Mouse (Mus musculus) intestine, embryonic 15.5 days (tissue): ENCODE measurements at regions not wholly inside any gene's neighbourhood (a gene's known extent, or its start where the extent isn't known, plus 50 kb on each side); places are given as distances from the start of the nearest gene placed in this dataset.
A peak's percentile ranks its signal among the peaks of the same experiment; 100 is the strongest.

Source experiments
- ATAC-seq: fragments of 200-750 bp; cut with Nextera tagmentation; 2 replicates; pipeline ENCODE4 v1.8.0; 2017; ENCODE audit warnings: moderate TSS enrichment, moderate library complexity
- H3K27ac ChIP-seq: fragments of 300-500 bp; sonication (generic); 2 replicates; pipeline ENCODE4 v1.5.1; 2015; ENCODE audit warnings: mild to moderate bottlenecking, inconsistent platforms
- H3K27me3 ChIP-seq: fragments of 300-500 bp; sonication (generic); replicated peaks from 2 replicates; pipeline ENCODE4 v1.6.1; 2015; ENCODE audit warnings: inconsistent platforms
- H3K36me3 ChIP-seq: fragments of 300-500 bp; sonication (generic); 2 replicates; pipeline ENCODE4 v1.6.1; 2015; ENCODE audit warnings: inconsistent platforms
- H3K4me1 ChIP-seq: fragments of 300-500 bp; sonication (generic); replicated peaks from 2 replicates; pipeline ENCODE4 v1.6.1; 2015; ENCODE audit warnings: inconsistent platforms
- H3K4me2 ChIP-seq: fragments of 300-500 bp; sonication (generic); replicated peaks from 2 replicates; pipeline ENCODE4 v1.6.1; 2015; ENCODE audit warnings: mild to moderate bottlenecking, inconsistent platforms
- H3K4me3 ChIP-seq: fragments of 300-500 bp; sonication (generic); replicated peaks from 2 replicates; pipeline ENCODE4 v1.5.1; 2015; ENCODE audit warnings: inconsistent platforms
- H3K9ac ChIP-seq: fragments of 300-500 bp; sonication (generic); 2 replicates; pipeline ENCODE4 v1.6.1; 2015; ENCODE audit warnings: inconsistent platforms
- H3K9me3 ChIP-seq: fragments of 300-500 bp; sonication (generic); 2 replicates; pipeline ENCODE4 v1.6.1; 2016; ENCODE audit warnings: inconsistent platforms
- WGBS: fragments of 180-500 bp; shearing (Covaris S2); methylation state at CpG from one replicate; pipeline ENCODE4 v1.1.7; 2015; 5-methylcytosine and 5-hydroxymethylcytosine counted together

GRCm38 (mm10) chr13:97412151-97412550 lies 171.2 kb downstream of the Enc1 start:
- Histone ChIP-seq H3K27ac (no peak overlapping the region), H3K27me3 (no peaks in the 10 kb centered on the region), H3K9ac (no peak overlapping the region), H3K4me2 (no peak overlapping the region), H3K36me3 (no peaks in the 10 kb centered on the region), H3K4me3 (no peak overlapping the region), H3K9me3 (no peaks in the 10 kb centered on the region), H3K4me1 (no peaks in the 10 kb centered on the region)
- no peak for ATAC-seq
- WGBS = 74% methylated on average over 4 of the region's 4 CpGs

GRCm38 (mm10) chr13:97410550-97411201 lies 169.8 kb downstream of the Enc1 start:
- Histone ChIP-seq H3K4me1 (no peaks in the 10 kb centered on the region), H3K9me3 (no peaks in the 10 kb centered on the region), H3K27me3 (no peaks in the 10 kb centered on the region), H3K36me3 (no peaks in the 10 kb centered on the region), H3K4me3 (no peak overlapping the region), H3K4me2 (no peak overlapping the region), H3K27ac (no peak overlapping the region), H3K9ac (no peak overlapping the region)
- no peak for ATAC-seq
- 70% methylated on average over 9 of the region's 9 CpGs for WGBS

GRCm38 (mm10) chr13:97409891-97410525 lies 169.1 kb downstream of the Enc1 start:
- no peak for ATAC-seq
- WGBS = 78% methylated on average over 6 of the region's 6 CpGs

GRCm38 (mm10) chr13:97409291-97409780 lies 168.4 kb downstream of the Enc1 start:
- ATAC-seq = no peak
- WGBS = 69% methylated on average over 8 of the region's 8 CpGs

More at GRCm38 (mm10) chr13:97409891-97410525, 169.1 kb downstream of the Enc1 start:
- Histone ChIP-seq H3K36me3 (no peaks in the 10 kb centered on the region), H3K4me2 (no peak overlapping the region), H3K27me3 (no peaks in the 10 kb centered on the region), H3K4me3 (no peak overlapping the region), H3K9me3 (no peaks in the 10 kb centered on the region), H3K4me1 (no peaks in the 10 kb centered on the region), H3K9ac (no peak overlapping the region), H3K27ac (no peak overlapping the region)

GRCm38 (mm10) chr13:97408414-97409290 lies 167.7 kb downstream of the Enc1 start:
- no peak overlapping the region for H3K4me3 ChIP-seq
- no peaks in the 10 kb centered on the region for H3K36me3 ChIP-seq
- no peaks in the 10 kb centered on the region for H3K4me1 ChIP-seq
- no peak overlapping the region for H3K4me2 ChIP-seq
- H3K9me3 ChIP-seq = no peaks in the 10 kb centered on the region
- H3K27me3 ChIP-seq = no peaks in the 10 kb centered on the region
- H3K27ac ChIP-seq = no peak overlapping the region
- no peak overlapping the region for H3K9ac ChIP-seq
- 77% methylated on average over 22 of the region's 22 CpGs for WGBS
- no peak for ATAC-seq

More at GRCm38 (mm10) chr13:97409291-97409780, 168.4 kb downstream of the Enc1 start:
- Histone ChIP-seq H3K9me3 (no peaks in the 10 kb centered on the region), H3K4me1 (no peaks in the 10 kb centered on the region), H3K4me3 (no peak overlapping the region), H3K36me3 (no peaks in the 10 kb centered on the region), H3K27ac (no peak overlapping the region), H3K9ac (no peak overlapping the region), H3K4me2 (no peak overlapping the region), H3K27me3 (no peaks in the 10 kb centered on the region)

- H3K4me3 ChIP-seq = no peak overlapping the region
- H3K27ac ChIP-seq = no peak overlapping the region
- H3K9me3 ChIP-seq = no peaks in the 10 kb centered on the region
- H3K4me1 ChIP-seq = no peaks in the 10 kb centered on the region
- no peaks in the 10 kb centered on the region for H3K36me3 ChIP-seq
- H3K27me3 ChIP-seq = no peaks in the 10 kb centered on the region
- no peak overlapping the region for H3K9ac ChIP-seq
- no peak for ATAC-seq
- no peak overlapping the region for H3K4me2 ChIP-seq
- 58% methylated on average over 2 of the region's 2 CpGs for WGBS
These were observed 166.9 kb downstream of the Enc1 start for GRCm38 (mm10) chr13:97407773-97408172.

GRCm38 (mm10) chr13:97406678-97407077 lies 165.8 kb downstream of the Enc1 start:
- no peak overlapping the region for H3K4me2 ChIP-seq
- no peaks in the 10 kb centered on the region for H3K4me1 ChIP-seq
- peak; percentile 63; the same call in 1 of the 2 replicates for ATAC-seq
- H3K36me3 ChIP-seq = no peaks in the 10 kb centered on the region
- H3K9me3 ChIP-seq = no peaks in the 10 kb centered on the region
- H3K4me3 ChIP-seq = no peak overlapping the region
- H3K27me3 ChIP-seq = no peaks in the 10 kb centered on the region
- 39% methylated on average over 7 of the region's 7 CpGs for WGBS
- H3K9ac ChIP-seq = no peak overlapping the region
- no peak overlapping the region for H3K27ac ChIP-seq

- no peaks in the 10 kb centered on the region for H3K4me1 ChIP-seq
- no peak overlapping the region for H3K4me3 ChIP-seq
- H3K9ac ChIP-seq = no peak overlapping the region
- H3K9me3 ChIP-seq = no peaks in the 10 kb centered on the region
- no peak overlapping the region for H3K27ac ChIP-seq
- H3K27me3 ChIP-seq = no peaks in the 10 kb centered on the region
- H3K4me2 ChIP-seq = no peak overlapping the region
- H3K36me3 ChIP-seq = no peaks in the 10 kb centered on the region
- ATAC-seq = no peak
- 89% methylated on average over 10 of the region's 10 CpGs for WGBS
These were observed 161.4 kb downstream of the Enc1 start for GRCm38 (mm10) chr13:97402164-97402761.

- Histone ChIP-seq H3K27ac (no peak overlapping the region), H3K9me3 (no peaks in the 10 kb centered on the region)
- WGBS = 88% methylated on average over 7 of the region's 7 CpGs
These were observed 160.7 kb downstream of the Enc1 start for GRCm38 (mm10) chr13:97401620-97402019.

GRCm38 (mm10) chr13:97398041-97398440 lies 157.1 kb downstream of the Enc1 start:
- Histone ChIP-seq H3K9ac (no peak overlapping the region), H3K36me3 (no peaks in the 10 kb centered on the region), H3K27ac (no peak overlapping the region), H3K4me3 (no peak overlapping the region), H3K4me2 (no peak overlapping the region), H3K4me1 (no peaks in the 10 kb centered on the region), H3K9me3 (no peaks in the 10 kb centered on the region), H3K27me3 (no peaks in the 10 kb centered on the region)
- ATAC-seq = no peak
- 84% methylated on average over 1 of the region's 1 CpGs for WGBS

More at GRCm38 (mm10) chr13:97401620-97402019, 160.7 kb downstream of the Enc1 start:
- H3K9ac ChIP-seq = no peak overlapping the region
- no peak overlapping the region for H3K4me3 ChIP-seq
- no peak for ATAC-seq
- no peaks in the 10 kb centered on the region for H3K27me3 ChIP-seq
- no peak overlapping the region for H3K4me2 ChIP-seq
- no peaks in the 10 kb centered on the region for H3K36me3 ChIP-seq
- H3K4me1 ChIP-seq = no peaks in the 10 kb centered on the region

GRCm38 (mm10) chr13:97396899-97397640 lies 156.2 kb downstream of the Enc1 start:
- H3K9ac ChIP-seq = no peak overlapping the region
- H3K27me3 ChIP-seq = no peaks in the 10 kb centered on the region
- H3K4me3 ChIP-seq = no peak overlapping the region
- H3K4me2 ChIP-seq = no peak overlapping the region
- no peak overlapping the region for H3K27ac ChIP-seq
- no peaks in the 10 kb centered on the region for H3K9me3 ChIP-seq
- no peak for ATAC-seq
- no peaks in the 10 kb centered on the region for H3K4me1 ChIP-seq
- H3K36me3 ChIP-seq = no peaks in the 10 kb centered on the region
- WGBS = 86% methylated on average over 3 of the region's 3 CpGs
